Mouse (Mus musculus) neural tube, embryonic 10.5 days (tissue): ENCODE measurements around the gene Lrrc72.

Experiments used
- DNase-seq: peaks from one replicate; pipeline ENCODE4 v3.0.0-alpha.2; 2017; ENCODE audit warnings: low spot score; ENCODE audit errors: extremely low spot score

Gene Lrrc72

GRCm38 (mm10) chr12:36190343-36190742 is 62.9 kb downstream of the Lrrc72 start:
- no peak for DNase-seq

GRCm38 (mm10) chr12:36189610-36190009 is 63.6 kb downstream of the Lrrc72 start:
- no peak for DNase-seq

GRCm38 (mm10) chr12:36187081-36187480 is 66.1 kb downstream of the Lrrc72 start:
- DNase-seq, result no peak

GRCm38 (mm10) chr12:36182570-36182969 is 70.6 kb downstream of the Lrrc72 start:
- DNase-seq, result no peak

- DNase-seq, result no peak
Measured at GRCm38 (mm10) chr12:36177227-36177626, 76.0 kb downstream of the Lrrc72 start.

GRCm38 (mm10) chr12:36165299-36165698 is 87.9 kb downstream of the Lrrc72 start:
- DNase-seq, result no peak

- DNase-seq, result no peak
Measured at GRCm38 (mm10) chr12:36164126-36164791, 88.9 kb downstream of the Lrrc72 start.
